Mouse (Mus musculus): ENCODE data around the gene Cnga3.

The Cnga3 gene

DNA sequence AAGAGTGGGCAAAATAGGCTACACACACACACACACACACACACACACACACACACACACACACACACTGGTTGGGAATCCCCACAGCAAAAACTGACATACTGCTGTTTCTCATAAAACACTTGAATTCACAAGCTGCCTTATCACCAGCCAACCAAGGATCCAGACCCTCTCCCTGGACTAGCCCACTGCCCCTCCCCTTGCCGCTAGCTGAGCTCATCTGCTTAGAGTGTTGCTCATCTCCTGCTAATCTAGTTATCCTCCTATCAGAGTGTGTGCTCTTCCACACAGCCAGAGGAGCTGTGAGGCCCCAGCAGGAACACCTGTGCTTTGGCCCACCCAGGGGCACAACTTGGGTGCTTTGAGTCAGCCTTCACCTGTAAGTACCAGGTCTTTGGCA is at the start of gene Cnga3:
Gene Cnga3 (plus strand): TSS at position 291 of the 400 bp plus-strand sequence.
- DNase-seq (ENCODE audit: low read depth) = no peak

GRCm38 (mm10) chr1:37166066-37166465 is 48.2 kb upstream of the Cnga3 start:
- no peak for DNase-seq (ENCODE audit: low read depth)

- DNase-seq (ENCODE audit: low read depth) = no peak
Observed at GRCm38 (mm10) chr1:37167918-37168317, 46.3 kb upstream of the Cnga3 start.

DNA sequence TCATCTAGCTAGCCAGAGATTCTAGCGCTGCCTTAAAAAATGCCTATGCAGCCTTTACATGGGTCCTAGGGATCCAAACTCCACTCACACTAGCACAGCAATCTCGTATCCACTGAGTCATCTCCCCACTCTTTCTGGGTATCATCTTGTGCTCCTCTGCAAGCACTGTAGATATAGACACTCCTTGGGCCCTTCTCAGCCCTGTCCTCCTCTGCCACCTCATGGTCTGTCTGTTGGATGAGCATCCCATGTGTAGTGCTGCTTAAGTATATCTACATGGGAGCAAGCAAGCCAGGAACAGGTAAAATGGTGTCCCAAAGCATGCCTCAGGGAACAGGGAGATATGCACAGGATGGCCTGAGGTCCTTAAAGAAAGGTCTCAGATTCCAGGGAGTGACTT is 36.4 kb upstream of the Cnga3 start:
- DNase-seq (ENCODE audit: low read depth) = peak; percentile 6

GRCm38 (mm10) chr1:37179852-37180251 is 34.4 kb upstream of the Cnga3 start:
- DNase-seq (ENCODE audit: low read depth) = no peak

DNA sequence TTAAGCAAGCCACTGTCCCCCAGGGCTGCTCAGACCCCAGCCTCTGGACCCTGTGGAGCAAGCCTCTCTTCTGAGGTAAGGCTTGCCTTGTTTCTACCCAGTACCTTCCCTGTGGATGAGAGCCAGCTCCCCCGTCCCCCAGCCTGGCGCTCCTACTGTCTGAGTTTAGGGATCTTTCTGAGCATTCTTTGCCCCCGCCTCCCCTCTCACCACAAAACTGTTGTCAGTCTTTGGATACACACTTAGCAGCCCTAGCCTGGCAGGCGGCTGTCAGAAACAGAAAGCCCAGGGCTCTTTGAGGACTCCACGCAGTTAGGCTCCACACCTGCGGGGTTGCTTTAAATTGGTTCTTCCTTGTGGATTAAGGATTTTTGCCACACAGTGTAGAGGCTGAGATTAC is 27.2 kb upstream of the Cnga3 start:
- DNase-seq (ENCODE audit: low read depth) = no peak

GRCm38 (mm10) chr1:37194607-37195006 is 19.6 kb upstream of the Cnga3 start:
- no peak for DNase-seq (ENCODE audit: low read depth)

DNA sequence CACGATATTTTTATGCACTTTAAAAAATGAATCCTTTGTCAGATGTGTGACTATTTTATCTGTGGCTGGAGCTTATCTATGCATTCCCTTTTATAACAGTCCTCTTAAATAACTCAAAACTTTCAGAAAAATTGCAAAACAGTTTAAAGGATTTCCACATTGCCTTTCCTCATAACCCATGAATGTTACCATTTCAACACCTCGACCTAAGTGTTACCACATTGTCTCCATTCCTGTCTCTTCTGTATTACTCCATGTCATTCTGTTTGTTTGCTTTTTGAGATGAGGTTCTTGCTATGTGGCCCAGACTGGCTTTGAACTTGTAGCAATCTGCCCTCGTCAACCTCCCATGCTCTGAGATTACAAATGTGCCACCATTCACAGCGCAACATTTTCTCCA is 12.8 kb upstream of the Cnga3 start:
- DNase-seq (ENCODE audit: low read depth) = no peak

DNA sequence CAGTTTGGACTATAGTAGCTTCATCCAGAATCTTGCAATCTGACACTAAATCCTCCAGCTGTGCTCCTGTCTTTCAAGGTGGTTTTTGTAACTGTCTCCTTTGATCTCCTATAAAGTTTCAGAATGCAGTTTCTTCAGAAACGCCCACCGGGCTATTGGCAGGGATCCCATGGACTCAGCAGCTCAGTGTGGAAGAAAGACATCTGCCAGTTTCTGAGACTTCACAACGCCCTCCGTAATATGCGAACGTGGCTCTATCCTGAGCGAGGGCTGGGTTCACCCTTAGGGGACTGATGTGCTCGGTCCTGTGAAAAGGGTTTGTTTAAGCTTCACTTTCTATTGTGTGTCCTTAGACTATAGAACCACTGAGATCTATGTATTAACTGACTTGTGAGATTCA is 6.5 kb upstream of the Cnga3 start:
- no peak for DNase-seq (ENCODE audit: low read depth)

DNA sequence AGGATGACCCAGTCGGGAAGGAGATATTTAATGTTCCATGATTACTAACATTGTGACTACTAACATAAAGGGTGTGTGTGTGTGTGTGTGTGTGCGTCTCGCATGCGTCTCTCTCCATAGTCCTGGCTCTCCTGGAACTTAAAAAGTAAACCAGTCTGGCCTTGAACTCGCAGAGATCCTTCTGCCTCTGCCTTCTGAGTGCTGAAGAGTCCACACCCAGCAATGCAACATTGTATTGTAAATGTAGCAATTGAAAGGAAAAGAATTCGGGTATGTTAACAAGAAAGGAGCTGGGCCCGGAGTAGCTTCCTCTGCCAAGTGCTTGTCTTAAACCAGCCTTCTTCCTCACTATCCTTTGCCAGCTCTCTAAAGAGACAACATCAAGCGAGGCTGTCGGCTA is 1.9 kb upstream of the Cnga3 start:
- DNase-seq (ENCODE audit: low read depth) = no peak

DNA sequence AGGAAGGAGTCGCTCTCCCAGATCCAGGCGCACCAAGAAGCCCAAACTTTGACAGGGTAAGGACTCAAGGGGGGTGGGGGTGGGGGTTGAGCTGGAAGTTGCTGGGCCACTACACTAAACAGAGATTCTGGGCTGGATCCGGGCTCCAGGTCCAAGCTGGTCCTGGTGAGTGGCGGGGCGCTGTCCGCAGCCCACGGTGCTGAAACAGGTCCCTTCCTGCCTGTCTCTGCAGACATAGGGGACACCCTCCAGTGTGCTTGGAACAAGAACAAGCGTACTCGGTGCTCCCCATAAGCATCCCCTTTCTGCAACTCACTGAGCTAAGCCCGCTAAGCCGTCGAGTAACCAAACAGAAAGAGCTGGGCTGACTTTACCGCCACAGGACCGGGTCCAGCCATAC is 4.2 kb downstream of the Cnga3 start:
- peak; percentile 10 for DNase-seq (ENCODE audit: low read depth)

DNA sequence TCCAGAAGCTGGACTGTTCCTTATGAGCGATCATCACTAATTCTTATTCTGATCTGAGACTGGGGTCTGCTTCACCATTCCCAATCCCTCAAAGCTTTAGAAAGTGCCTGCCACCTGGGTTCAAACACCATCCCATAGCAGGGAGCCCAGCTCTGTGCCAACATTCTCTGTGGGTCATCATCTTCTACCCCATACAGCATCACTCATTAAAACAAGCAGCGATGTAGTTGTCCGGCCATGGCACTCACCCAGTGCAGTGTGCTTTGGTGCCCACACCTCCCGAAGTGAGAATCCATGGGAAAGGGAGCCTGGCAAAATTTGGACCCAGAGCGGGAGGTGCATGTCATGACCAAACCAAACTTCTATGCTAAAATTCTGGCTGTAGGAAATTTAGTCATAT is 5.4 kb downstream of the Cnga3 start:
- DNase-seq (ENCODE audit: low read depth) = no peak

GRCm38 (mm10) chr1:37220134-37220907 is 6.1 kb downstream of the Cnga3 start:
- DNase-seq (ENCODE audit: low read depth) = peak; percentile 8

GRCm38 (mm10) chr1:37222002-37222401 is 7.8 kb downstream of the Cnga3 start:
- no peak for DNase-seq (ENCODE audit: low read depth)

DNA sequence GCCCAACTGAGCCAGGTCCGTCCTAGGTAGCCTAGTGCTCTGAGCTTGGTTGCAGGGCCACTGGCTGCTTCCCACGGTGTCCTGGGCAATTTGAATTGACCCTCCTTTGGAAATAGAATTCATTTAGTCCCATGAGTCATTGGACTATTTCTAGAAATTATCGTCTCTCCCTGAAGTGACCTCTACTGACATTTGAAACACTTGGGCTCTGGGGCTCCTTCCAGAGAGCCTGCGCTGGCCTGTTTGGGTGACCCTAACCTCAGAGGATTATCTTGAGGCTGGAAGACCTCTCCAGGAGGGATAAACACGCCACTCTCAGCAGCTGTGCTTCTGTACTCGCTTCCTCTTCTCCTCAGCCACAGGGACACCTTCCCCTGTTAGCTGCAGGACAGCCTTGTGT is 16.2 kb downstream of the Cnga3 start:
- no peak for DNase-seq (ENCODE audit: low read depth)

DNA sequence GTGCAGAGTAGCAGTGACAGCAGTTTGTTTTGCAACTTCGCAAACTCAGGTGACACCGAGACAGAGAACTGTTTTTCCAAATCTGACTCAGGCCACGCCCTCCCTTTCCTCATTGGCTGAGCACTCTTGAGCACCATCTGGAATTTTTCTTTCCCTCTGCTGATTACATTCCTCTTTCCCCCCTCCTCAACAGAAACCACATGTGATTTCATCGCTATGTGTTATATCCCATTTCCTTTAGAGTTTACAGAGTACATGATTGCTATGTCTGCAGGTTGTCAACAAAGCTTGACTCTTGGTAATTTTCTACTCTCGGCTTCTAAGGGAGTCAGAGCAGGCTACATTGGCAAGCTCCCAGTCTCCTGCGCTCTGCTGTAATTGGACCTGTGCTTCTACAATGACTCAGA is 17.1 kb downstream of the Cnga3 start:
- no peak for DNase-seq (ENCODE audit: low read depth)

DNA sequence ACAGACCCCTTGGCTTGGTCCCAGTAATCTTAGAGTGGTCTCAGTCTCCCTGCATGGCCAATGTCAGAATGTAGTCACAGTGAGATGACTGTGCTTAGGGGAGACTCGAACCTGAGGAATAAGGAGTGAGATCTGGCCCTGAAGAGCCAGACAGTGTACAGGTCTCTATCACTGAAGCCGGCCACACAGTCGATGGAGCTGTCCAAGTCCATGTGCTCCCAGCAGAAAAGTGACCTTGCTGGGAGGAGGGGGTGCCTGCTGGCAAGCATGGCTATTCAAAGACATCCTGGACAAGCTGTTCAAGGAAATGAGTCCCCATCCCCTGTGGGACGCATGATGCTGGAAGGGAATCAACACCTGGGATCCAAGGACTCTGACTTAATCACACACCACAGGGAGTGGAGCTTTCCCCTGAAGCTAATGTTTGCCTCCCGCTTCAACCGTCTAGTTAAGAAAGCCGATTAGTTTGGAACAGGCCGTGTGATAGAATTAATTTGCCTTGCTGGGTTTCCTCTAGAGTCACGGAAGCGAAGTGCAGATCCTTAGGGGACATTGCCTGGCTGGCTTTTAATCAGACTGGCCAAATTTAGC is 24.9 kb downstream of the Cnga3 start:
- no peak for DNase-seq (ENCODE audit: low read depth)

GRCm38 (mm10) chr1:37242253-37242652 is 28.0 kb downstream of the Cnga3 start:
- no peak for DNase-seq (ENCODE audit: low read depth)

- no peak for DNase-seq (ENCODE audit: low read depth)
Observed at GRCm38 (mm10) chr1:37246476-37246875, 32.2 kb downstream of the Cnga3 start.

DNA sequence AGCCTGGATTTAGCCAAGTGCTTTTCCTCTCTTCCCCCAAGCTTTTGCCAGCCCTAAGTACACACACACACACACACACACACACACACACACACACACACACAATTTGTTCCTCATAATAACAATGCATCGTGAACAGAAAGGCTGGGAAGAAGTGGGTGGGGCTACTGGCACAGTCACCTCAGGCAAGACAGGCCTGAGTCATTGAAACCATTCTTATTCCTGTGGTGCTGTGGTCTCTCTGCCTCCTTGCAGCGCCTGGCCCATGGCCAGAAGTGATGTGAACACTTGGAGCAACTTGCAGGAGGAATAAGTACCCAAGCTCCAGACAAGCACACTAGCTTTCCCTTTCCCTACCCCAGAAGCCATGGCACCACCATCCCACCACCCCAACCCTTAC is 34.2 kb downstream of the Cnga3 start:
- DNase-seq (ENCODE audit: low read depth) = no peak

GRCm38 (mm10) chr1:37250643-37251310 is 36.5 kb downstream of the Cnga3 start:
- DNase-seq (ENCODE audit: low read depth) = peak; percentile 85

DNA sequence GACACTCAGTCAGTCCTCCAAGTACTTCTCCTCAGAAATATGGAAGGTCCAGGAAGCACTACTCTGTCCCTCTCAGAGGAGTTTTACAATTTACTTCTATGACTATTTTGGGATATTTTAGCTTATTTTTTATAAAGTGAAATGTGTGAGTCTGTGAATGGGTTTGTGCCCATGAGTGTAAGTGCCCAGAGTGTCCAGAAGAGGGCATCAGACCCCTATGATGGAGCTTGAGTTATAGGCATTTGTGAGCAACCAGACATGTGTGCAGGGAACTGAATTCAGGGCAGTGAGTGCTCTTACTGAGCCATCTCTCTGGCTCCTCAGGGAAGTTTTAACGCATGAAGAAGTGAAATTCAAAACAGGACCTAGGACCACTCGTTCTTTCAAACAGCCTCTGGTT is 44.2 kb downstream of the Cnga3 start:
- no peak for DNase-seq (ENCODE audit: low read depth)

GRCm38 (mm10) chr1:37272464-37272863 is 58.2 kb downstream of the Cnga3 start:
- DNase-seq (ENCODE audit: low read depth) = peak; percentile 87

Data from naive thymus-derived CD4-positive, alpha-beta T cell, adult 2 months (primary cell).